Mouse (Mus musculus) CH12.LX (cell line): ENCODE results near the gene Slc4a2.

Experiments used
- BHLHE40 ChIP-seq: IDR thresholded peaks from 2 replicates; pipeline ENCODE4 v1.6.1; 2011; ENCODE audit warnings: mild to moderate bottlenecking, low read depth, low read length, improper control_type of control experiment
- CHD1 ChIP-seq: IDR thresholded peaks from 2 replicates; pipeline ENCODE4 v1.6.1; 2012; ENCODE audit warnings: low read depth, low read length, improper control_type of control experiment, inconsistent platforms
- CHD2 ChIP-seq: IDR thresholded peaks from 2 replicates; pipeline ENCODE4 v1.6.1; 2011; ENCODE audit warnings: low read length, improper control_type of control experiment
- CTCF ChIP-seq, 2 experiments: IDR thresholded peaks in 1 of 2; conservative IDR thresholded peaks in 1 of 2; 2 replicates each; pipeline ENCODE4 v1.5.1; 2011 to 2012; ENCODE audit warnings: low read depth in 2 of 2, low read length in 2 of 2, improper control_type of control experiment in 1 of 2, inconsistent platforms in 1 of 2, mild to moderate bottlenecking in 1 of 2, moderate library complexity in 1 of 2
- EP300 ChIP-seq: IDR thresholded peaks from 2 replicates; pipeline ENCODE4 v1.6.1; 2011; ENCODE audit warnings: low read length, improper control_type of control experiment
- MAX ChIP-seq: IDR thresholded peaks from 2 replicates; pipeline ENCODE4 v1.6.1; 2011; ENCODE audit warnings: low read length, improper control_type of control experiment
- MAZ ChIP-seq: IDR thresholded peaks from 2 replicates; pipeline ENCODE4 v1.6.1; 2012; ENCODE audit warnings: low read depth, mild to moderate bottlenecking, inconsistent platforms, low read length, improper control_type of control experiment, moderate library complexity
- POLR2A ChIP-seq: IDR thresholded peaks from 2 replicates; pipeline ENCODE4 v1.6.1; 2011; ENCODE audit warnings: low read depth, mild to moderate bottlenecking, improper control_type of control experiment, low read length
- POLR2AphosphoS2 ChIP-seq: IDR thresholded peaks from 2 replicates; pipeline ENCODE4 v1.6.1; 2011; ENCODE audit warnings: low read depth, low read length, improper control_type of control experiment
- TBP ChIP-seq: conservative IDR thresholded peaks from 2 replicates; pipeline ENCODE4 v1.6.1; 2011; ENCODE audit warnings: low read depth, low read length, improper control_type of control experiment
- TCF12 ChIP-seq: IDR thresholded peaks from 2 replicates; pipeline ENCODE4 v1.6.1; 2014; ENCODE audit warnings: low read depth, mild to moderate bottlenecking, inconsistent platforms, low read length, improper control_type of control experiment
- UBTF ChIP-seq: IDR thresholded peaks from 2 replicates; pipeline ENCODE4 v1.6.1; 2012; ENCODE audit warnings: low read depth, mild to moderate bottlenecking, inconsistent platforms, low read length, improper control_type of control experiment, moderate library complexity
- USF2 ChIP-seq: conservative IDR thresholded peaks from 2 replicates; pipeline ENCODE4 v1.6.1; 2011; ENCODE audit warnings: low read depth, low read length, improper control_type of control experiment
- ZC3H11A ChIP-seq: IDR thresholded peaks from 2 replicates; pipeline ENCODE4 v1.6.1; 2012; ENCODE audit warnings: low read depth, mild to moderate bottlenecking, inconsistent platforms, low read length, improper control_type of control experiment

GRCm38 (mm10) chr5:24412063-24412462 lies 11.6 kb upstream of the Slc4a2 start:
- TF ChIP-seq UBTF (no peak), POLR2AphosphoS2 (no peak), POLR2A (no peak), MAX (no peak), EP300 (no peak), TBP (no peak), TCF12 (no peak), ZC3H11A (no peak), CTCF (conservative IDR thresholded peaks at IDR 0.05 in 1 of 2, IDR thresholded peaks at IDR 0.05 in 1 of 2; ENCODE audit: low read depth in 2 of 2, low read length in 2 of 2) (no peak), MAZ (no peak), CHD2 (no peak), USF2 (no peak), BHLHE40 (no peak), CHD1 (no peak)
